Mouse (Mus musculus) intestine, embryonic 16.5 days (tissue): ENCODE results near the gene Dop1b. TPM values are rescaled to one million over a fixed set of nuclear protein-coding genes. Genes with fewer than 3 reads are reported as not detected.

ENCODE experiments used
- ATAC-seq: fragments of 200-750 bp; cut with Nextera tagmentation; 2 replicates; pipeline ENCODE4 v1.8.0; 2017; ENCODE audit warnings: moderate TSS enrichment, moderate library complexity
- H3K27ac ChIP-seq: fragments of 300-500 bp; sonication (generic); 2 replicates; pipeline ENCODE4 v1.5.1; 2014; ENCODE audit warnings: mild to moderate bottlenecking, low read length
- H3K27me3 ChIP-seq: fragments of 300-500 bp; sonication (generic); replicated peaks from 2 replicates; pipeline ENCODE4 v1.6.1; 2014; ENCODE audit warnings: low read length, control low read depth, mixed read lengths; ENCODE audit not compliant: control insufficient read depth, insufficient read depth
- H3K36me3 ChIP-seq: fragments of 300-500 bp; sonication (generic); 2 replicates; pipeline ENCODE4 v1.6.1; 2014; ENCODE audit warnings: low read length, control low read depth; ENCODE audit not compliant: control insufficient read depth, insufficient read depth
- H3K4me1 ChIP-seq: fragments of 300-500 bp; sonication (generic); 2 replicates; pipeline ENCODE4 v1.6.1; 2014; ENCODE audit warnings: low read length, control low read depth, mixed read lengths; ENCODE audit not compliant: control insufficient read depth, insufficient read depth
- H3K4me2 ChIP-seq: fragments of 300-500 bp; sonication (generic); 2 replicates; pipeline ENCODE4 v1.6.1; 2014; ENCODE audit warnings: low read depth, low read length, control low read depth
- H3K4me3 ChIP-seq: fragments of 300-500 bp; sonication (generic); 2 replicates; pipeline ENCODE4 v1.5.1; 2014; ENCODE audit warnings: mild to moderate bottlenecking, low read length
- H3K9ac ChIP-seq: fragments of 300-500 bp; sonication (generic); 2 replicates; pipeline ENCODE4 v1.6.1; 2014; ENCODE audit warnings: low read depth, low read length
- H3K9me3 ChIP-seq: fragments of 300-500 bp; sonication (generic); 2 replicates; pipeline ENCODE4 v1.6.1; 2016; ENCODE audit warnings: low read length, control low read depth; ENCODE audit not compliant: control insufficient read depth
- WGBS: fragments of 180-500 bp; shearing (Covaris S2); extraction: QIAGEN DNeasy Blood & Tissue Kit; methylation state at CpG from one replicate; pipeline ENCODE4 v1.1.7; 2014; 5-methylcytosine and 5-hydroxymethylcytosine counted together
- polyA plus RNA-seq: library from polyadenylated mRNA; unstranded; fragments of >200 nt; fragmentation: Nextera tagmentation; extraction: Ambion mirVana; gene quantifications from 2 replicates; pipeline ENCODE4 v1.2.1, GENCODE M21; 2015

Dop1b gene
- polyA plus RNA-seq, 1 experiment from 2014 or later: 14.4 TPM

GRCm38 (mm10) chr16:93725417-93726144 lies 13.9 kb downstream of the Dop1b start:
- no peak overlapping the region for H3K9ac ChIP-seq
- no peaks in the 10 kb centered on the region for H3K9me3 ChIP-seq
- no peaks in the 10 kb centered on the region for H3K36me3 ChIP-seq
- peaks cover 2% of the 10 kb centered on the region; the same call in 1 of the 2 replicates for H3K4me1 ChIP-seq
- H3K4me3 ChIP-seq: no peak overlapping the region
- H3K27ac ChIP-seq: peak overlapping the region; percentile 69
- WGBS: 57% methylated on average over 8 of the region's 8 CpGs
- ATAC-seq: peak; percentile 58
- no peaks in the 10 kb centered on the region for H3K27me3 ChIP-seq
- H3K4me2 ChIP-seq: 0 out of 2 replicates have a peak overlapping the region, but pooled peaks have one; percentile 2

GRCm38 (mm10) chr16:93726186-93726585 lies 14.5 kb downstream of the Dop1b start:
- Histone ChIP-seq H3K27me3 (no peaks in the 10 kb centered on the region), H3K9me3 (no peaks in the 10 kb centered on the region), H3K9ac (no peak overlapping the region), H3K4me1 (peaks cover 6% of the 10 kb centered on the region), H3K4me2 (0 out of 2 replicates have a peak overlapping the region, but pooled peaks have one; percentile 2), H3K4me3 (no peak overlapping the region), H3K36me3 (no peaks in the 10 kb centered on the region), H3K27ac (peak overlapping the region; percentile 69)
- ATAC-seq: peak; percentile 71
- WGBS: 68% methylated on average over 4 of the region's 4 CpGs

GRCm38 (mm10) chr16:93728676-93729075 lies 17.0 kb downstream of the Dop1b start:
- no peaks in the 10 kb centered on the region for H3K9me3 ChIP-seq
- peaks cover 20% of the 10 kb centered on the region for H3K4me1 ChIP-seq
- H3K36me3 ChIP-seq: no peaks in the 10 kb centered on the region
- no peak overlapping the region for H3K27ac ChIP-seq
- WGBS: 74% methylated on average over 9 of the region's 9 CpGs
- no peak overlapping the region for H3K9ac ChIP-seq
- no peak overlapping the region for H3K4me2 ChIP-seq
- H3K4me3 ChIP-seq: no peak overlapping the region
- no peak for ATAC-seq
- H3K27me3 ChIP-seq: no peaks in the 10 kb centered on the region

- Histone ChIP-seq H3K27me3 (no peaks in the 10 kb centered on the region), H3K9ac (no peak overlapping the region), H3K4me1 (peaks cover 25% of the 10 kb centered on the region), H3K4me3 (no peak overlapping the region), H3K27ac (no peak overlapping the region), H3K4me2 (no peak overlapping the region), H3K9me3 (no peaks in the 10 kb centered on the region), H3K36me3 (no peaks in the 10 kb centered on the region)
- 79% methylated on average over 23 of the region's 23 CpGs for WGBS
- no peak for ATAC-seq
Measured at GRCm38 (mm10) chr16:93729801-93730721, 18.4 kb downstream of the Dop1b start.

GRCm38 (mm10) chr16:93731310-93731709 lies 19.6 kb downstream of the Dop1b start:
- WGBS: 77% methylated on average over 8 of the region's 8 CpGs
- H3K27me3 ChIP-seq: no peaks in the 10 kb centered on the region
- no peaks in the 10 kb centered on the region for H3K36me3 ChIP-seq
- peak overlapping the region; percentile 10; the same call in 1 of the 2 replicates for H3K9ac ChIP-seq
- H3K9me3 ChIP-seq: no peaks in the 10 kb centered on the region
- peak overlapping the region; percentile 41; the same call in 1 of the 2 replicates for H3K27ac ChIP-seq
- H3K4me3 ChIP-seq: no peak overlapping the region
- peaks cover 23% of the 10 kb centered on the region for H3K4me1 ChIP-seq
- no peak overlapping the region for H3K4me2 ChIP-seq
- peak; percentile 68 for ATAC-seq

- WGBS: 61% methylated on average over 18 of the region's 18 CpGs
- H3K27me3 ChIP-seq: no peaks in the 10 kb centered on the region
- no peak overlapping the region for H3K4me3 ChIP-seq
- H3K9me3 ChIP-seq: no peaks in the 10 kb centered on the region
- H3K27ac ChIP-seq: peak overlapping the region; percentile 63
- H3K4me2 ChIP-seq: no peak overlapping the region
- H3K36me3 ChIP-seq: no peaks in the 10 kb centered on the region
- peaks cover 28% of the 10 kb centered on the region for H3K4me1 ChIP-seq
- H3K9ac ChIP-seq: no peak overlapping the region
- peak; percentile 62 for ATAC-seq
Measured at GRCm38 (mm10) chr16:93732875-93733569, 21.3 kb downstream of the Dop1b start.

GRCm38 (mm10) chr16:93739251-93739650 lies 27.5 kb downstream of the Dop1b start:
- 96% methylated on average over 11 of the region's 11 CpGs for WGBS

GRCm38 (mm10) chr16:93742903-93743302 lies 31.2 kb downstream of the Dop1b start:
- H3K4me3 ChIP-seq: no peak overlapping the region
- H3K27ac ChIP-seq: no peak overlapping the region
- H3K9ac ChIP-seq: no peak overlapping the region
- peaks cover 8% of the 10 kb centered on the region for H3K4me1 ChIP-seq
- 45% methylated on average over 1 of the region's 1 CpGs for WGBS
- no peaks in the 10 kb centered on the region for H3K9me3 ChIP-seq
- H3K36me3 ChIP-seq: peaks cover 10% of the 10 kb centered on the region
- no peak for ATAC-seq
- H3K27me3 ChIP-seq: no peaks in the 10 kb centered on the region
- no peak overlapping the region for H3K4me2 ChIP-seq

More at GRCm38 (mm10) chr16:93739251-93739650, 27.5 kb downstream of the Dop1b start:
- Histone ChIP-seq H3K4me3 (no peak overlapping the region), H3K27ac (no peak overlapping the region), H3K4me1 (peaks cover 9% of the 10 kb centered on the region; the same call in 1 of the 2 replicates), H3K36me3 (peaks cover 6% of the 10 kb centered on the region), H3K27me3 (no peaks in the 10 kb centered on the region), H3K4me2 (no peak overlapping the region), H3K9me3 (no peaks in the 10 kb centered on the region), H3K9ac (no peak overlapping the region)
- no peak for ATAC-seq

- H3K4me2 ChIP-seq: no peak overlapping the region
- no peak overlapping the region for H3K9ac ChIP-seq
- WGBS: 51% methylated on average over 5 of the region's 5 CpGs
- H3K4me3 ChIP-seq: no peak overlapping the region
- H3K9me3 ChIP-seq: no peaks in the 10 kb centered on the region
- peak; percentile 68 for ATAC-seq
- H3K4me1 ChIP-seq: peaks cover 6% of the 10 kb centered on the region
- H3K36me3 ChIP-seq: peaks cover 10% of the 10 kb centered on the region
- H3K27ac ChIP-seq: peak overlapping the region; percentile 47
- no peaks in the 10 kb centered on the region for H3K27me3 ChIP-seq
Measured at GRCm38 (mm10) chr16:93744049-93744490, 32.4 kb downstream of the Dop1b start.
